Mouse (Mus musculus) lung, adult 2 months (tissue): ENCODE measurements at regions not wholly inside any gene's neighbourhood (a gene's known extent, or its start where the extent isn't known, plus 50 kb on each side); places are given as distances from the start of the nearest gene placed in this dataset.

Experiments used
- CTCF ChIP-seq: fragments of 200-500 bp; IDR thresholded peaks from 2 replicates; pipeline ENCODE4 v1.5.1; 2011; ENCODE audit warnings: mild to moderate bottlenecking, low read length, control low read depth; ENCODE audit not compliant: insufficient read depth
- POLR2A ChIP-seq: fragments of 200-500 bp; IDR thresholded peaks from 2 replicates; pipeline ENCODE4 v1.6.1; 2011; ENCODE audit warnings: low read depth, mild to moderate bottlenecking, control low read depth, low read length, borderline replicate concordance; ENCODE audit errors: extremely low read depth

- no peak for TF ChIP-seq POLR2A
- TF ChIP-seq CTCF = no peak
Observed at GRCm38 (mm10) chr6:51685651-51686287, 162.1 kb downstream of the Snx10 start.
